Mouse (Mus musculus): ENCODE data around the gene Olfr222.

- TF ChIP-seq CTCF (IDR thresholded peaks at IDR 0.05; ENCODE audit: low read depth), result no peak
- TF ChIP-seq EP300 (IDR thresholded peaks at IDR 0.05; ENCODE audit: low read depth), result no peak
Measured at GRCm38 (mm10) chr11:59599211-59599610, 23.2 kb upstream of the Olfr222 start.
